Mouse (Mus musculus) layer of hippocampus, postnatal 14 days (tissue): ENCODE results near the gene Brms1. TPM values are rescaled to one million over a fixed set of nuclear protein-coding genes. Genes with fewer than 3 reads are reported as not detected.

Experiments used
- DNase-seq, 2 experiments: peaks; one replicate each; pipeline ENCODE4 v3.0.0; 2021 to 2022; ENCODE audit warnings: low spot score in 2 of 2, mixed read lengths in 1 of 2
- total RNA-seq, 2 experiments: library from RNA; stranded (reverse); gene quantifications; 2 replicates each; pipeline ENCODE4 v1.2.3; 2021

Brms1 gene
- total RNA-seq, 2 experiments from 2014 or later = 10.8 to 12.9 TPM

DNA sequence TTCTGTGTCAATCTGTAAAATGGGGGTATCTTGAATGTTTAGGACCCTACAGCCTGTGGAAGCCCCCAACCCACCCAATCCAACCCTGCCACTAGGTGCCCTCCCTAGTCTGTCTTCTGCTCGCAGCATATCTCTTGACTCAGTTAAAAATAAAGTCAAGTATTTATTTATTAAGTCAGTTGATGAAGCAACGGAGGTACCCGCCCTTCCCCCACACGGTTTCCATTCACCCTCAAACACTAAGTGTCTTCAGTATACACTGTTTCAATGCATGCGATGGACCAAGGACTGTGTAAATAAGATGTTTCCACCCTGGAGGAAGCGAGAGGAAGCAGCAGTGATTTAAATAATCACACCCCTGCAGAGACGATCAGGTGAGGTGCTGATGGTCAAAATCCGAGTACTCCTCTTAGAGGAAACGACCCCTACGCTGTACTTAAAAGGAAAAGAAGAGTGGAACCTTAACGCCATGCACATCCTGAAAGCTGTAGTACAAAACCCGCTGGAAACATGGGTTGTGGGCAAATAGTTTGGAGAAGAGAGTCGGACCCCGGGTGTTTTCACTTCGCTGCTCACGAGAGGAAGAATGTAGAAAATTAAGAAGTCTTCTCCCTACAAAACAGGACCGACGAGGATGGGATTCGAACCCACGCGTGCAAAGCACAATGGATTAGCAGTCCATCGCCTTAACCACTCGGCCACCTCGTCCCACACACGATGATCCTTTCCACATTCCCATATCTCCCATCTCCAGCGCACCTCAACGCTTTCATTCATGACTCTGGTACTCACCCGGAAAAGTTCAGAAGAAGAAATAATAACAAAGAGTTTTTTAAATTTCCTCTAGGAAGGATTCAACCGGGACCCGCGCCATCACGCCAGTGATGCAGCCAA is 3.2 kb upstream of the Brms1 start:
- DNase-seq = peak; percentile 83 to 86

DNA sequence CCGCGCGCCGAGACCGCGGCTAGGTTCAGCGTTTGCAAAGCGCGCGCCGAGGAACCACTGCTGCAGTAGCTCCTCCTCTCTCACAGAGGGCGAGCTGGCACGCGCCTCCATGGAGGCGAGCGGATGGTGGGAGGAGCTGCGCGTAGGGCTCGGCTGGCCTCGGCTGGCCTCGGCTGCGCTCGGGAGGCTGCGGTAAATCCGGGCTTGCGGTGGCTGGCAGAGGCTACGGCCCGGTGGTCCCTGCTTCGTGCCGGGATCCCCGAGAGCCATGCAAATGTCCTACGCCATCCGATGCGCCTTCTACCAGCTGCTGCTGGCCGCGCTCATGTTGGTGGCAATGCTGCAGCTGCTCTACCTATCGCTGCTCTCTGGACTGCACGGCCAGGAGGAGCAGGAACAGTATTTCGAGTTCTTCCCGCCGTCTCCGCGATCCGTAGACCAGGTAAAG is 2.4 kb upstream of the Brms1 start, which contains the start of the genes B4gat1 and AC124502.3:
B4gat1 (plus strand) TSS at position 118 of the 448 bp plus-strand sequence.
AC124502.3 (plus strand) TSS at position 183 of the 448 bp plus-strand sequence.
- peak; percentile 90 to 92 for DNase-seq

DNA sequence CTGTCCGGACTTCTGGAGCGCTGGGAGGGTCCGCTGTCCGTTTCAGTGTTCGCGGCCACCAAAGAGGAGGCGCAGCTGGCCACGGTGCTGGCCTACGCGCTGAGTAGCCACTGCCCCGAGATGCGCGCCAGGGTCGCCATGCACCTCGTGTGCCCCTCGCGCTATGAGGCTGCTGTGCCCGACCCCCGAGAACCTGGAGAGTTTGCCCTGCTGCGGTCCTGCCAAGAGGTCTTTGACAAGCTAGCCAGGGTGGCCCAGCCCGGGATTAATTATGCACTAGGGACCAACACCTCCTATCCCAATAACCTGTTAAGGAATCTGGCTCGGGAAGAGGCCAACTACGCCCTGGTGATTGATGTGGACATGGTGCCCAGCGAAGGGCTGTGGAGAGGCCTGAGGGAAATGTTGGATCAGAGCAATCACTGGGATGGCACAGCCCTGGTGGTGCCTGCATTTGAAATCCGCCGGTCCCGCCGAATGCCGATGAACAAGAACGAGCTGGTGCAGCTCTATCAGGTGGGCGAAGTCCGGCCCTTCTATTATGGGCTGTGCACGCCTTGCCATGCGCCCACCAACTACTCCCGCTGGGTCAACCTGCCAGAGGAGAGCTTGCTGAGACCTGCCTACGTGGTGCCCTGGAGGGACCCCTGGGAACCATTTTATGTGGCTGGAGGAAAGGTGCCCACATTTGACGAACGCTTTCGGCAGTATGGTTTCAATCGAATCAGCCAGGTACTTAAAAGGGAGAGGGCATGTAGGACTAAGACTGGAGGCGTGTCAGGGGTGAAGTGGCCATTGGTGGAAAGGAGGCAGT is 1.6 kb upstream of the Brms1 start:
- peak in 1 of 2 experiments; percentile 41 for DNase-seq

DNA sequence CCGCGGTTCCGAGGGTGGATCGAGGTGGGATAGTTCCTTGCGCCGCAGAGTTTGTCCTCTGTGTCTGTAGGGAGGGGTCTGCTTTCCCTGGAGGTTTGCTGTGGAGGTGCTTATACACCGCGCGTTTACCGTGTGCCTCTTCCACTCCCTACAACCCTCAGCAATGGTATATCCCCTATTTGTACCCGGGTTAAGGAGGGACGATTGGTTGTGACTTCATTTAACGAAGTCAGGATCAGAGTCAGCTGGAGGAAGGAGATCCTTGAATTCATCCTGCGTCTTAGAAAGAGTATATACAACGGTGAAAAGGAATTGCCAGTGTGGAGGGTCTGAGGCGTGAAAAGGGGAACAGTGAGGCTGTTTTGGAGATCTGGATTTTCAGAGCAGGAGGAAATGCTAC is 434 bp downstream of the Brms1 start:
- DNase-seq = no peak

DNA sequence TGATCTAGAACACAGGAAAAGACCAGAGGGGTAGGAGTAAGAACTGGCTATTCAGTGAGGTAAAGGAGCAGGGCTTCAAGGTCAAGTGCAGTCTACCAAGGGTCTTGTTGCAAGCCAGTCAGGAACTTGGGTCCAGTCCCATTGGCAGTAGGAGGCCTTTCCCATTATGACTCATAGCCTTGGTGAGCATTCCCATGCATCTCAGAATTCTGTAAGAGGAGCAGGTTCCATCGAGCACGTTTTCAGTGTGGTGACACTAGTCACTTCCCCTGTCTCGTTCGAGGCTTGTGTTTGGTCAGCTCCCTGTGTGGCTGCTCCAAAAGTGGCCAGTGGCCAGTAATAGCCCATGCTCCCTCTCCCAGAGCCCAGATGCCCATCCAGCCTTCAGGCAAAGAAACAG is 4.4 kb downstream of the Brms1 start:
- DNase-seq = no peak

DNA sequence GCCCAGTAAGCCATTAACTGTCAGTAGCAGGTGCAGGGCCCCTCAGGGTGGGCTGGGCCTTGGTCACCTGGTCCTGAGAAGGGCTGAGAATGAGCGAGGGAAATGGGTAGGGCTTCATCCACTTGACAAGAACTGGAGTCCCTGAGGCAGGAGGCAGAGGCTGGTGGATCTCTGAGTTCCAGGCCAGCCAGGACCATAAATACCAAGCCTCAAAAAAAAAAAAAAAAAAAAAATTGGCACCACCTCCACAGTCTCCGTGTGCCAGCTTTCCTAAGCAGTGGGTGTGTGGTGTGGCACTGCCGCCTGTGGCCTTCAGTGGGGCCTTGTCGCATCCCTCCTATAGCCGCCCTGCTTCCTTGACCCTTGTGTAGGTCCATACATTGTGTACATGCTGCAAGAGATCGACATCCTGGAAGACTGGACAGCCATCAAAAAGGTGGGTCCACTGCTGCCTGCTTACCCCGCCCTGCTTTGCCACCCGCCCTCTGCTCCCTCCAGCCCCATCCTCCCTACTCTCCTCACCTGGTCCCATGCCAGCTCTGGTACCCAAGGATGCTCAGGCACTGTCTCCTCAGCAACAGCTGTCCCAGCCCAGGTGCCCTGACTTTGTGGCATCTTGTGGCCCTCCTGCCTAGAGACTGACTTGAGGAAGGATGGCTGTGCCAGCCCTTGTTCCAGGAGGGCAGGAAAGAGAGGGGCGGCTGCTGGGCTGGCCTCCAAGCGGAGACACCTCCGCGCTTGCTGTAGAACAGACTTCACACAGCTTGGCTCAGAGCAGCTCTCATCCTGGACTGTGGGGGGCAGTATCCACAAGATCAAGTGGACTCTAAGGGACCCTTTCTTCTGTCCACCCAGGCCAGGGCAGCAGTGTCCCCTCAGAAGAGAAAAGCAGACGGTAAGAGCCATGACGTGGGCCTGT is 7.2 kb downstream of the Brms1 start:
- DNase-seq = peak; percentile 59 to 63

DNA sequence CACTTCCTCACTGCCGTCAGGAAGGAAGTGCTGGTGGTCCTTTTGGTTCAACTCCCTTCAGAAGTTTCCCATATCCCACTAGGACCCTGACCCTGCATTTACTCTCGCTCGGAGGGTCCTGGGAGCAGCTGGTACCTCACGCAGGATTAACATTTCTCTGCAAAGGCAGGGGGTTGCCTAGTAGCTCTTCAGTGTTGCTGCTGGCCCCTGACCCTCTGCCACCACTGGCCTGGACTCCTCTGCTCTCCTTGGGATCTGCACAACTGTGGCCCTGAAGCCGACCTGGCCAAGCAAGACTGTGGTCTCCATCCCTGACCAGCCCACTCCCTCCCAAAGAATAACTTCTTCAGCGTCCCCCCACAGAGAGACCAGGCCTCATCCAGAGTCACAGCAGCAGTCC is 8.2 kb downstream of the Brms1 start:
- DNase-seq = no peak

DNA sequence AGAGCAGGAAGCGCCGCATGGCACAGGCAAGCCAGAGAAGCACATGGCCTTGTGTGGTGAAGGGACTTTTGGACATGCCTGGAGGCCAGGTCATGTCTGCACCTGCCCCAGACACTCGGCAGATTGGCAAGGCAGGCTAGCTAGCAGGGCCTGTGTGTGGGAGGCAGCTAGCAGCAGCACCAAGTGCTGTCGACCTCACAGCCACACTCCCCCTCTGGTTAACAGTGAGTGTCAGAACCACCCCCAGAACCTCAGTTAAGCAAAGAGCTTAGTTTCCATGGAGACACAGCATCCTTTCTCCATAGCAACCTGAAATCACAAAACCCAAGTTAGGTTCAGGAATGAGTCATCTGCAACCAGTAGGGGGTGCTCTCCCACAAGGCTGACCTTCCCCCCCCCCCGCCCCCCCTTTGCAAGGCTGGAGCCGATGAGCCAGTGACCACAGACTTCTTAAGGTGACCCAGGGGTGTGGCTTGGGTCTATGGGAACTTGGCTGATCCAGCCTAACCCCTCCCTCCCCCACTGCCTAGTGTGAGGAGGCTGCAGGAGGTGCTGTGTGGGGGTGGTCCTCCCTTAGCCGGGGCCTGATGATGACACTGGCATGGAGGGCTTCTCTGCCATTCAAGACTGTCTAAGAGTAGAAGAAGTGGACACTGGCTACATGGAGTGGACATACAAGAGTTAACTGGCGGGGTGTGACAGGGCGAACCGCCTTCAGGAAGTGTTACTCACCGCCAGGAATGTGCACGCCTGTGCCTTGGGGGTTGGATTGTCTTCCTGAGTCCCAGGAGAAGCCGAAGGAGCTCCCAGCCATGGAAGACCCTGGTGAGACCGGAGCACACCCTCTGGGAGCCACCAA is 9.1 kb downstream of the Brms1 start, which contains the start of gene Rin1:
Rin1 (plus strand) TSS at position 435 of the 859 bp plus-strand sequence.
- peak; percentile 57 to 82 for DNase-seq

DNA sequence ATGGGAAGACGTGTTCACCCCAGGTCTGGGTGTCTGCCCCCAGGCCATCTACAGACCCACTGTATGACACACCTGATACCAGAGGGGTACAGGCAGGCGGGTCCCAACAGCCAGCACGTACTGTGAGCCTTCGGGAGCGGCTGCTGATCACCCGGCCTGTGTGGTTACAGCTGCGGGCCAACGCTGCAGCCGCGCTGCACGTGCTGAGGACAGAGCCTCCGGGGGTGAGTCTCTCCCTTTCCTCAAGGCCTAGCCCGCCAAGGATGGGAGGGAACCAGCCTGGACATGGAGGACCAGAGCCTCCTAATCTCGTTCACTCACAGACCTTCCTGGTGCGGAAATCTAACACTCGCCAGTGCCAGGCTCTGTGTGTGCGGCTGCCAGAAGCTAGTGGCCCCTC is 9.9 kb downstream of the Brms1 start:
- no peak for DNase-seq

DNA sequence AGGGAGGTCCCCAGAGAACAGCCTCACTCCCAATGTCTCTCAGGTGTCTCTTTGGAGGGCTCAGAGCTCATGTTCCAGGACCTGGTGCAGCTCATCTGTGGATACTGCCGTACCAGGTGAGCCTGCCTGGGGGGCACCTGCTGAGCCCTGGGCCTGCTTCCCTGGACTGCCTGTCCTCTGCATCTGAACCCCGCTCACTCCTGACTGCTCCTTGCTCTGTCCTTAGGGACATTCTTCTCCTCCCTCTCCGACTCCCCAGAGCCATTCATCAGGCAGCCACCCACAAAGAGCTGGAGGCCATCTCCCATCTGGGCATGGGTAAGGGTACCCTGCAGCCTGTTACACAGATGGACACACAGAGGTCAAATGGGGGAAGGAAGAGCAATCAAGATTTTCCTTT is 10.4 kb downstream of the Brms1 start:
- no peak for DNase-seq

DNA sequence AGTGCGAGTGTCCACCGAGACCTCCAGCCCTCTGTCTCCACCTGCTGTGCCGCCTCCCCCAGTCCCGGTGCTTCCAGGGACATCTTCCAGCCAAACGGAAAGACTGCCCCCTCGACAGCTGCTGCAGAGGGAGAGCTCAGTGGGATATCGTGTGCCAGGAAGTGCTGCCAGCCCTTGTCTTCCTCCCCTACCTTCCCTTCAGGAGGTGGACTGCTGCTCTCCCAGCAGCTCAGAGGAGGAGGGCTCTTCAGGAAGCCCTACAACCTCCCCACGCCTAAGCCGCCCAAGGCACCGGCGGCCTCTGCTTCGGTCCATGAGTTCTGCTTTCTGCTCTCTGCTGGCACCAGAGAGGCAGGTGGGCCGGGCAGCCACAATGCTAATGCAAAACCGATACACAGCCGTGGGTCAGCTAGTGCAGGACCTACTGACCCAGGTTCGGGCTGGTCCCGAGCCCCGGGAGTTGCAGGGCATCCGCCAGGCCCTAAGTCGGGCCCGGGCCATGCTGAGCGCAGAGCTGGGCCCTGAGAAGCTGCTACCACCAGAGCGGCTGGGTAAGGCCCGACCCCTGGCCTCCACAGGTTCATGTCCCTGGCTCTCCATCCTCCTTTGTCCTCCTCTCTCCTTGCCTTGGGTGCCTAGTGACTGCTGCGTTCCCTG is 11.1 kb downstream of the Brms1 start:
- DNase-seq = no peak

DNA sequence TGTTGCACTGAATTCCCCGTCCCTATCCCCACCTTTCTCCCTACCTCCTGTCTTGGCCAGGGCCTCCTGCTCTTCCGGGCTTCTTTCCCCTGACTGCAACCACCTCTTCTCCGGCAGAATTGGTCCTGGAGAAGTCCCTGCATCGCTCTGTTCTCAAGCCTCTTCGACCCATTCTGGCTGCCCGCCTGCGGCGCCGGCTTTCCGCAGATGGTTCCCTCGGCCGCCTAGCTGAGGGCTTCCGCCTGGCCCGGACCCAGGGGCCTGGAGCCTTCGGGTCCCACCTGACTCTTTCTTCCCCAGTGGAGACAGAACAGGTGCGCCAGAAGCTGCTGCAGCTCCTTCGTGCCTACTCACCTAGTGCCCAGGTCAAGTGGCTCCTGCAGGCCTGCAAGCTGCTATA is 11.7 kb downstream of the Brms1 start:
- DNase-seq = no peak

DNA sequence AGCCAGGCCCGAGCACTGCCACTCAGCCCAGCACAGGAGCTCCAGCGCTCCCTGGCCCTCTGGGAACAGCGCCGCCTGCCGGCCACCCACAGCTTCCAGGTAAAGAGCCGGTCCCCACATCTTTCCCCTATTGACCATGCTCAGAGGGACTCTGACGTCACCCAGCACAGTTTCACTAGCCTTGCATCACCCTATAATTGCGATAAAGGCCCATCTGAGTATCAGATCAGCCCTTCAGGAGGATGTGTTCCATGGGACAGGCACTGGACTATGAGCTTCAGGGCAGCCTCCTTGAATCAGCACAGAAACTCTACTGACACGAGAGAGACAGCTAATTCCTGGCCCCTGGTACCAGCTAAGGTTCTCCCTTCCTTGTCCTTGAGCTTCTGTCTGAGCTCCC is 12.8 kb downstream of the Brms1 start:
- no peak for DNase-seq

DNA sequence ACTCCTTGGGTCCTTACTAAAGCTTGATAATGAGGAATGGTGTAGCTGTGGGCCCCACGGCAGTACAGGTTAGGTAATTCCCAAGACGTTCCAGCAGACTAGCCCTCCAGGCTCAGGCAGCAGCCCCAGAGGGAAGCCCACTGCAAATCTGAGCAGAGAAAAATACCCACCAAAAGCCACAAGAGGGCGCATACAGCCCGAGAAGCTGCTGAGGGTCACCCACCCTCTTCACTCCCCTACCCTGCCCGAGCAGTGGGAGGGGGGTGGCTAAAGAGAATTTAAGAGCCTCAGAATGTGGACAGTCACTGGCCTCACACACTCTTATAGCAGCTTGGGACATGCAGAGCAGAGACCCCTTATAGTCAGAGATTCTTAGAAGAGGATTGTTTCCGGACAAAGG is 15.1 kb downstream of the Brms1 start:
- no peak for DNase-seq

DNA sequence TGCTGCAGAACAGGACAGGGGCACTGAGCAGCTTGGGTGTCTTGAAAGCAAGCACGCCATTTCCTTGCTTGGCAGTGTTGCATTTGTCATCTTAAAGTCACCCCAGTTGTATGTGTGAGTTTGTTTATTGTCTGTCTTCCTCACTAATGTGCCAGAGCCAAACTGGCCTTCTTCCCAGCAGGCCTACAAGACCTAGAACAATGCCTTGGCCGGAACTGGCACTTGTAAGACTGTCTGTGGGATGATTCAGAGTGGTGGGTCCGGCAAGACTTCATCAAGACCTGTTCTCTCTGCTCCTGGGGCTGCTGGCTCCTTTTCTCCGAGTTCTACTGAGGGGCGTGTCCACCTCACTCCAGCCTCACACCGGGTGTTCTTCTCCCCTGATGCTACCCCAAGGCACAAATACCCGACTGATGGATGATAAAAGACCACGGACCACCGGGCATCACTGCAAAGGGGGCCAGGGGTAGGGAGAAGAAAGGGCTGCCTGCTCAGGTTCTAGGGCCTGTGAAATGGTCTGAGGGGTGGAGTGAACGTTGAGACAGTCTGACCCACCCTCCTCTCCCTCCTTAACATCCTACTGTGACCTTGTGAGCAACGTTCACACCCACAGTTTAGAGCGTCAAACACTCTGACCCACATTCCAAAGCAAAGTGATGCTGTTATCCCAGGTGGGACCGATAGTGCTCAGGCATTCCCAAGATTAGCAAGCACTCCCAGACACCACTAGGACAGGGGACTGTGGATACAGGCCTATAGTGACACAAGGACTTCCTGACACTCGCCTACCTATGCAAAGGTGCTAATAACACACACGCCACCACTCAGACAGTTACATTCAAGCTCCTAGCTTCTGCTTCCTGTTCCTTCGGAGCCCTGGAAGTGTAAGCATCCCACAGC is 17.0 kb downstream of the Brms1 start:
- no peak for DNase-seq

DNA sequence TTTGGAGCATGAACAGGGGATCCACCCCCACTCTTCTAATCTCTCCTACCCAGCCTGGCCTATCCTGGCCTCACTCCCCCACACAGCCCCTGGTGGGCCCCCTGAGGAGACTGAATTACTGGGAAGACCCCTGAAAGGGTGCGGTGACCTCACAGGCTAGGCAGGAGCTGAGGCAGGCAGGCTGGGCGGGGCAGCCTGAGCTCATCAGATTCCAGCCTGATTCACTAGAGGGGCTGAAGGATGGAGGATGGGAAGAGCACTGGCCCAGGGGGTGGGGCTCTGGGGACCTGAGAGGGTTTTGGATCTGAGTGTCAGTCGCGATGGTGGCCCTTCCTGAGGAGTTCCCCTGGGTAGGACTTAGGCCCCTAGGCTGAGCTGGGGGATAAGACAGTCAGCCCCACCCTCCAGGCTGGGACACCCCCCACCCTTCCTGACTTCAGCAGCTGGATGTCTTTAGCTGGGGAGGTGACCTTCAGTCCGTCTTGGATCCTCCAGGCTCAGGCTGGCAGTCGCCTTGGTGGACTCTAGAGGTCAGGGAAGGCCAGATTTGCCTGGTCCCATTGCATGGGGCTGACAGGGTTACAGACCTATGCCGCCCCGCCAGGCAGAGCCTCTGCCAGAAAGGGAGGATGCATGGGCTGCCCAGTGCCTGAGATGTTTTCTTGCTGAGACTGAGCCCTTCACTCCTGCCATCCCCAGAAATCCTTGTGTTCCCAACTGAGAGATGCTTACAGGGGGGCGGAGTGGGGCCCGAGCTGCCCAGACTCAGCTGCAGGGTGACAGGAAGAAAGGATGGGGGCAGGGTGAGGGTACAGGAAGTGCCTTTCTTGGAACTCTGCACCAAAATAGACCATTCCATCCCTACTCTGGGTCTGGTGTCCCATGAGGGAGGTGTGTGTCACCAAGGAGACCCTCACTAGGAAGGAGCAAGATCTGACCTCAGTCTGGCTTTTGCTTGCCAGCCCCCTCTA is 17.9 kb downstream of the Brms1 start:
- no peak for DNase-seq
